Mouse (Mus musculus) granulocyte monocyte progenitor cell, adult 5-6 weeks (primary cell): ENCODE measurements around the gene Igf1r. TPM values are rescaled to one million over a fixed set of nuclear protein-coding genes. Genes with fewer than 3 reads are reported as not detected.

ENCODE experiments used
- ATAC-seq: replicated peaks from 2 replicates; pipeline ENCODE4 v1.8.0; 2016; ENCODE audit warnings: mild to moderate bottlenecking, moderate TSS enrichment, inconsistent platforms; ENCODE audit not compliant: poor library complexity, severe bottlenecking
- total RNA-seq, 2 experiments: library from RNA; stranded (forward) in 1 of 2; stranded (reverse) in 1 of 2; fragments of 200-712, 200-1000 nt in 1 of 2; fragments of >200 nt in 1 of 2; fragmentation: Nextera tagmentation in 1 of 2; gene quantifications; 2 replicates each; pipeline ENCODE4 v1.2.3; 2014 to 2017

The Igf1r gene
- total RNA-seq, 2 experiments from 2014 or later = 29.4 to 59.7 TPM

DNA sequence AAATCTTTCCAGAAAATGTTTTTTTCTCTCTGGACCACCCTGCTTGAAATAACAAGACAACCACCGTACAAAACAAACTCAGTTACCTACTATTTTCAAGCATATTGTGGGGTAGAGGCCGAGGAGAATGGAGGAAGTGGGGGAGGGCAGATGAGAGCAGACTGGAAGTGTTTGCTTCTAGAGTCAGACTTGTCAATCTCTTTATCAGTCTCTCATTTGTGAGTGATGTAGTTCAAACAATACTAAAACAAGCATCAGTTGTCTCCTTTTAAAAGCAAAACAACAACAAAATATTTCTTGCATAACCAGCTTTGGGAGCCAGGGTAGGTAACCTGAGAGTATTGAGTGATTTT, 150.5 kb downstream of the Igf1r start:
- no peak for ATAC-seq

DNA sequence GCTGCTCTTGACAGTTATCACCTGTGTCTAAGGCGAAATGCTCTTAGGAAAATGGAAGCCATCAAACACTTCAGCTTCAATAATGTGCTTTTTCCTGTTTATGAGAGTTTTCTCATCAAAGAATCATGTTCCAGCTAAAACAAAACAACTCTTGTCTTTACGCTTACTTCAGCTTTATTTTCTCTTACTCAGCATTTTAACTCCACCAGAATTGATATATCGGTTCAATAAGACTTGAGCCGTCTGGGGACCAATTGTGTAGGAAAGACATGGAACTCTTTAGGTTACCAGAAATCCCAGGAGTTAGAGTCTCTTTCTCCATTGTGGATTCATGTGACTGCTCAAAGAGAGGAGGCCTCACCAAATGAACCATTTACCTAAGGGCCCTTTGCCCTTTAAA, 158.9 kb downstream of the Igf1r start:
- no peak for ATAC-seq

DNA sequence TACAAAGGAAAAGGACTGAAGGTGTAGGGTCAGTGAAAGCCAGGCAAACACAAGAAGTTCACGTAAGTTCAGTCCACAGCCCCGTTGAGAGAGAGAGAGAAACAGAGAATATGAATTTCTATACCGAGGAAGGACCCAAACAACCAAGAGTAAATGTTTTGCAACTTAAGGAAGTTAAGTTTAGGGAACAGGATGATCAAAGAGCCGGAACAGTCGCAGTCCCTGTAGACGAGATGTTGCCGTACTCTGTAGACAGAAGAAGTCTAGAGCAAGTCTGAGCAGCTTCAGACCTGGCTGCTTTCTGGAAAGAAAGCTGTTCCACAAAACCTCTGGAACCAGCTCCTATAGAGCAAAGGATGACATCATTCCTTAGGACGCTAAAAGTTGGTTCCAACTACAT, 160.0 kb downstream of the Igf1r start:
- peak; percentile 77 for ATAC-seq

DNA sequence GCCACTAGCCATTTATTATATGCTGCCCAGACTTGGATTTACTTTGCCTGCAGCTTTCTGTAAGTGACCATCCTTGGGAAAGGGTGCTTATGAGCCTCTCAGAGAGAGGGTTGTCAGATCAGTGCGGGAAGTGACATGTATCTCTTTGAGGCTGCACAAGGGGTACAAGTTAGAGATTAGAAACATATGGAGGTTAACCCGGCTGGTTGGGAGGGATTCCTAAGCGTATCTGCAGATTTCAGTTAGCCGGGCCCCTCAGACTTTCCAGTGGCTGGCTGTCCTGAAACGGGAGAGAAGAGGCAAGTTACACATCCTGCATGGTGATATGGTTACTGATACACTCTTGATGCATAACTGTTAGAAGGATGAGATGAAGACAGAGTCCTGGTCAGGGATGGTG, 161.7 kb downstream of the Igf1r start:
- ATAC-seq = no peak

DNA sequence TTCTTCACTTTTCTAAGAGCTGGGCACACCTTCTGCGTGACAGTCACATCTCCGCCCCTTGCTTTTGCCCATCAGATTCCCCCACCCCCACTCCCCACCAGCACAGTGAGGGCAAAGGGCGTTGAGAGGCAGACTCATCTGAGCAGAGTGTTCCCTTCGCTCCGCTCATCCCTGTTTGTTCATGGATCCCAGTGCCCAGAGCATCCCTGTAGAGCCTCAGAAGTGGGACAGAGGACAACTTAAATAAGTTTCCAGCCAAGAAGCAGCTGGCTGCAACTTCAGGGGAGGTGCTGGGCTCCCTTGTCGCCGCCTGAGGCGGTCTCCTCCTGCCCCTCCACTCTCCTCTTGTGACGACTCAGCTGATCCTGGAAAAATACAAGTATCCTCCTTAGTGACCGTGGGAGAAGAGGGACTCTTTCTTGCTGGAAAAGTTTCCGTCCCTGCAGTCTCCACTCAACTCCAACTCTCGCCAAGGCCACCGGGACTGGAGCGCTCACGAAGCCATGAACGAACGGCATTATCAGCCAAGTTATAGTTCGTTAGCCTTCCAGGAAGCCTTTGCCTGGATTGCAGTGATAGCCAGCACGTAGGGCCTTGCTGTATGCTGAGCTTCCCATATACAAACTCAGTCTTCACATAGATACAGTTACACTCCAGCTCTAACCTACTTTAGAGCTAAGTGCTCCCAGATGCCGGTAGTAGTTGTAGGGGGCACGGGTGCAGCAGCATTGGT, 162.5 kb downstream of the Igf1r start:
- no peak for ATAC-seq

DNA sequence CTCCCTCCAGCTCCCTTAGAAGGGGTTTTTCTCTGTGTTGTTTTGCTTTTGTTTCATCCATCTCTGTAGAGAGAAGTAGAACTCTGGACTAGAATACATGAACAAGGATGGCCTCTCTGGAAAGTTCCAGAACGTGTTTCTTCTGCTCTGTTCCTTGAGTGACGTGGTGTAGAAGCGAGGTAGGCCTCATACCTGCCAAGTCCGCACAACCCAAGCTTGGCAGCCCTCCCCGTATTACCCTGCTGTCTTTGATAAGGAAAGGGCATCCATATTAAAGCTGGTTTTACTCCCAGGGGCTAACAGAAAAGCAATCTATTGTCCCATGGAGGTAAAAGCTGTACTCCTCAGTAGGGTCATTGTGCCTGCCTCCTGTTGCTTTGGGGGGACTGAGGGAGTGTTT, 164.9 kb downstream of the Igf1r start:
- no peak for ATAC-seq

DNA sequence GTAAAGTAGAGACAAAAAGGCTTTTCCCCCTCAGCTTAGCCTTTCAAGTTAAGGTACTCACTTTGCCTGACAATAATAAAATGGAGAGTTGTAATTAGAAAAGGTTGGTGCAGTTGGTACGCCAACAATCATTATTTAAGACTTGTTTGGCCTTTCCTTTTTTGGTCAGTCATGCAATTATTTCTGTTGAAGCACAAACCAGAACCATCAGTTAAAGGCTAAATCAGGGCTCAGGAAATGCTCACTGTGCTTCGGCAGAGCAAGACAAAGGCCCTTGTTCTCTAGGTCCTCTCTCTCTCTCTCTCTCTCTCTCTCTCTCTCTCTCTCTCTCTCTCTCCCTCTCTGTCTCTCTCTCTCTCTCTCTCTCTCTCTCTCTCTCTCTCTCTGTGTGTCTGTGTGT, 165.4 kb downstream of the Igf1r start:
- ATAC-seq = no peak

DNA sequence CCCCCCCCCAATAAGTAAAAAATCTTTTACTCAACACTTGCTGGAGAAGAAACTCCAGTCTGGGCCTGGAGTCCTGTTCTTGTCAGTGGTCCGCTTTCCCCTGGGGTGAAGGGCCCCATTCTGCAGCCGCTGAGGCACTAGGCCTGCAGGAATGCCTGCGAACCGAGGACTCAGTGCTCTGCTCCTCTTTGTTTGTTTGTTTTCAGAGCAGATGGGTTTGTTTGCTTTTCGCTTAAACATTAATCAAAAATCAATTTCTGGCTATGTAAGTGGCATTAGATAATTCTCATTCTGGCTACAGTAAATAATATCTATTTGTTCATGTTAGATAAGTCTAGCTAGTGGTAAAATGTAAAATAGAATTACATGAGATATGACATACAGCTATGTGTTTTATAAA, 167.0 kb downstream of the Igf1r start:
- no peak for ATAC-seq

DNA sequence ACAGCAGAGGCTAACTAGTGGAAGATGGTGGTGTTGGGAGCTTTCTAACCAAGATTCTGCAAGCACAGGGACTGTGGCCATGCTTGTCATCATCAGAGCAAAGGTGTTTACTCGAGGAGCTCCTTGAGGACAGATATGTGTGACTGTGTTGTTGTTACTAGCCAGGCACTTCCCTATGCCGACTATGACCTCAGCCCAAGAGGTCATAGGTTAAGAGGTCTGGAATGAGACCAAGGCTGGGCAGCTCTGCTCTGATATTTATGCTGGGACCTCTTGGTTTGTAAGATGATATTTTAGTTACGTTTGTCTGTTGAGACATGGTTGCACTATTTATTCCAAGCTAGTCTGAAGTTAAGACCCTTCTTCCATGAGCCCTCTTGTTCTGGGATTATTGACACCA, 169.8 kb downstream of the Igf1r start:
- ATAC-seq = no peak

DNA sequence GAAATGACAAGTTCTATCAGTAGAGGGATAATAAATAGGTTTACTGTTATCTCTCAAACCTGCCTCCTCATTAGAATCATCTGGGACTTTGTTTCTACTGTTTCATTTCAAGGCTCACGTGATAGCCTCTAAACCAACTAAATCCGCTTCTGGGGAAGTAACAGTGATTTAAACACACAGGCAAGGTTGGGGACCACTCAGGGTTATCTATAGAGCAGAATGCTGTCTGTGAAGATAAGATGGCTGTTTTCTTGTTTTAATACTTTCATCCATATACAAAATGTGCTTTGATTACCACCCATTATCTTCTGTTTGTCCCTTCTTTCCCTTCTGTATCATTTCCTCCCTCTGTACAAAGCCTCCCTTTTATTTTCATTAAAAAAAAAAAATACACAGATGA, 172.7 kb downstream of the Igf1r start:
- ATAC-seq = no peak

DNA sequence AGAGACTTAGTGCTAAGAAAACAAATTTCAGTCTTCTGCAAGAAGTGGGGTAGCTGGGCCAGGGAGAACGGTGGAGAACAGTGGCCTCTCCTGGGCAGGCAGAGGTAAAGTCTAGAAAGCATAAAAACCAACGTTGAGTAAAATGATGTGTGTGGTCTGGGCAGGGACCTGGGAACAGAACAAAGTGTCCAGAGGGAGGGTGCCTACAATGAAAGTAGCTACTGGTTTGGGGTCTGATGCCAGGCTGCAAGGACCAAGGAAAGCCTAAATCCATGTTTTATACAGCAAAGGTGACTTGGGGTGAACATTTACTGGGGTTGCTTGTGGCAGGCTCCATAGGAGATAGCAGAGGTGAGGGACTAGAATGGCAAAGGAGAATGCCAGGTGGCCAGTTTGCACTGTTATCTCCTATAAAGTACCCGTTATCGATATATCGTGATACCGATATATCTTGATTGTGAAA, 175.2 kb downstream of the Igf1r start:
- ATAC-seq = peak; percentile 7; the same call in 1 of the 2 replicates

DNA sequence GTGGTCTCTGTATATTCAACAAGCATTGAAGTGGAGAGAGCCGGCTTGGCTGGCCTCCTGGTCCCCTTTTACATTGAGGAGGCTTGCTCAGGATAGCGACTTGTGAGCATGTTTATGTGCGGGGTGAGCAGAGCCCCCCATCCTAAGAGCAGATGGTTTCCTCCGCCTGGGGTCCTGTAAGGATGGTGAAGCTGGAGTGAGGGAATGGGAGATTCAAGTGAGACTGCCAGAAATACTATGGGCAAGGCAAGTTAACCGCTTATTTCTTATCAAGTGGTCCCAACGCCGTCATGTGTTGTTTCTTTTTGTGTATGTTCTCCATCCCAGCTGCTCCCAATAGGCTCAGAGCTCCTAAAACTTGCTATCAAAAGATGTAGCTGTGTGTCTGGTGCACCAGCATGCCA, 175.6 kb downstream of the Igf1r start:
- ATAC-seq = no peak

DNA sequence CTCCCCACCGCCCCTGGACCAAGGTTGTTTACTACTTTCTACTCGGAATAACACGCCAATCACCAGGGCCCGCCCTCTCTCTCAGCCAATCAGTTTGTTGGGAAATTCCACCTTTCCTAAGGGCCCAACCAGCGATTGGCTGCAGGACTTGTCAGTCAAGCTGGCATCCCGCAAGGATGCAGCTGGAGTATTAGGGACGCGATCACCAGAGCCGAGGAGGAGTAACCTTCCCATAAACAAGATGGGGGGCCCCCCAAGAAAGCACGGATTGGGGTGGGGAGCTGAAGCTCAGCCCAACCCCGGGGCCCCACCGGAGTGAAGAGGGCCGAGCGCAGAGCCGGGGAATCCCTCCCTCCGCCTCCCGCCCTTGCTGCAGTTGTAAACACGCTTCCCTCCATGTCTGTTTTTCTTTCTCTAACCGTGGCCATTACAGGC, 176.5 kb downstream of the Igf1r start:
- peak; percentile 47 for ATAC-seq

DNA sequence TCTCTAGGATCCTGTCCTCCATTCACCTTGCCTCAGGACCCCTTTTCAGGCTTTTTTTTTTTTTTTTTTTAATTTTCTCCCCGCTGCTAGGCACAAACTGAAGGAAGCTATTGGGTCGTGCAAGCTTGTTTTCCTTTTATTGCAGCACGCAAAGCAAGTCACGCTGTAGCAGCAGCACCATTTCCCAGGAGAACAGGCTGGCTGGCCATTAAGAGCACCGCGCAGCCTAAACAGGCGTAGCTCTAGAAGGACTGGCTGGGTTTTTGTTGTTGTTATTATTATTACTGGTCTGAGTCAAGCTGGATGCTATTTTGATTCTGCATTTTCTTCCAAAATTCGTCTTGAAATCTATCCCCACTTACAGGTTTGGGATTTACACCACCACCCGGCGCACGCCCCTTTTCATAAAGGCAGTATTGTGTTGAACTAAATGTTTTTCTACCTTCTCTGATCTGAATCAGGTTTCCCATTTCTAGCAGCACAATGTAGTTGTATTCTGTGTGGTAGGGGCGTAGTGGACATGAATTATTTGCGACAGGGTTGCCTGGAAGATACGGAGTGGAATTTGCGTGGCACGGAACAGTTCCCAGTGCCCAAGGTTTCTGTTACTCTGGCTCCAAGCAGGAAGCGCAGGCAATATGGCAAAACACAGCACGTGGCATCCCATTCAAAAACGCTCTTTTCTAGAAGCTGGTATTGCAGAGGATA, 177.1 kb downstream of the Igf1r start:
- ATAC-seq = peak; percentile 54

DNA sequence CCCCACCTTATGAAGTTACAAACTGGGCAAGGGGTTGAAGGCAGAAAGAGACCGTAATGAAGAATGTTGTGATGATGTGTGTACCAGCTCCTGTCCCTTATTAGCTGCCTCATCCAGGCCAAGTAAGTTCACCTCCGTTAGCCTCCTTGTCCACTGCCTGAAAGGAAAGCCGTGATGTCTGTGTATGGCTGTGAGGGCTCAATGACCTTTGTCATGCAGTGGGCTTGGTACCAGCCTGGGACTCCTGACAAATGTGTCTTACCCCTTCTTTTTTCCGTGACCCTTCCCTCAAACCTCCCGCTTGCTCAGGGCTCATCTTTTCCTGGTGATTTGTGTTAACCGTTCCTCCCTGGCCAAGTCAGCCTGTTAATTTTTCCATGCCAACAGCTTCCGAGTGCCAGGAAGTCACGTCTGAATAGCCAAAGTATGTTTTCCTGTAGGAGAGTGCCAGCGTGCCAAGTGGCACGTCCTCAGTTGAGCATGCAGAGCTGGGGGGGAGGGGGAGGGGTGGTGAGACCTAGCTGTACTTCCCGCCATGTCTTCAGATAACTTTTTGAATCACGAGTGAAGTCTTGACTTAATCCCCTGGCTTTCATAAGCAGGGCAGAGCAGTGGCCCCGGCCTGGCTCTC, 178.4 kb downstream of the Igf1r start:
- ATAC-seq = no peak

DNA sequence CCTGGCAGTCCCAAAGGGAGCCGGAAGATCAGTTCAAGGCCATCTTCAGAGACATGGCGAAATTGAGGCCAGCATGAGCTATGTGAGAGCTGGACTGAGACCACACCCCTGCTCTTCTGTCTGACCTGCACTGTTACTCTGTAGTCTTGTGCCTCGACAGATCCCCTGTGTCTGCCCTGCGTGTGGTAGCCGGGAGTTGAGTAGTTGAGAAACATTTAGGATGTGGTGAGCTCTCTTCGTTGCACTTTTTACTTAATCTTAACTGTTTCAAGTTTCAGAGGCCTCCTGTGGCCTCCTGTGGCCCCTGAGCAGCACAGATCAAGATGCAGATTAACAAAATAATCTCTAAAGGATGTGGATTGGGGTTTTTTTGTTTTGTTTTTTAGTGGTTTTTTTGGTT, 181.1 kb downstream of the Igf1r start:
- peak; percentile 61 for ATAC-seq

DNA sequence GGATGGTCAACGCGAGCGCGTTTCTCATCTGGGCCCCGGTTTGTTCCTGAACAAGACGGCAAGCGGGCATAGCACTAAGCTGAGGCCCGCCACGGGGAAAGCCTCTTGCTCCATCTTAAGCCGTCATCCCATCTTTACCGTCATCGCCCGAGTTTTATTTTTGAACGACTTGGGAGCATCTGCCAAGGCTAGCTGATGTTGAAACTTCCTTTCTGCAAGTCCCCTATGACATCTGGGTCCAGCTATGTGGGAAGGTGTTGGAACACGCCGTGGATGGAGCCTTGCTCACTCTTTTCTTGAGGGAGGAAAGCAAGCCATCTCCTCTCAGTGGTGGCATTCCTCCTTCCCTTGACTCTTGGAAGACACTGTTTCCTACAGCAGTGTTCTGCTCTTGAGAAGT, 182.3 kb downstream of the Igf1r start:
- peak; percentile 48 for ATAC-seq

DNA sequence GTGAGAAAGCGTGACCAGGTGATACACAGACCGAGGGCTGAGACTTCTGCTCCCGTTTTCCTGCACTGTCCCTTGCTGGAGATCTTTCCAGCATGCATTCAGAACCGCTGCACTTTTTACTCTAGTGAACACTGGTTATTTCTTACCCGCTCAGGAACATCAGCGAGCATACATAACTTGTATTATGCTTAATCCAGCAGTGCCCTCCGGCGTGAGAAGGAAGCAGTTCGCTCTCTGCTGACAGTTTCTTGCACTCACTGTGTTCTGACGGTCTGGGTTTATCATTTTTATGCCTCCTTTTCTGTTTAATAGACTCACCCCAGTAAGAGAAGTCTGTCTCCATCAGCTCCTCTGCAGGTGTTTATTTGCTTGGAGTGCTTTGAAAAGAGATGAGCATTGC, 183.4 kb downstream of the Igf1r start:
- ATAC-seq = no peak

DNA sequence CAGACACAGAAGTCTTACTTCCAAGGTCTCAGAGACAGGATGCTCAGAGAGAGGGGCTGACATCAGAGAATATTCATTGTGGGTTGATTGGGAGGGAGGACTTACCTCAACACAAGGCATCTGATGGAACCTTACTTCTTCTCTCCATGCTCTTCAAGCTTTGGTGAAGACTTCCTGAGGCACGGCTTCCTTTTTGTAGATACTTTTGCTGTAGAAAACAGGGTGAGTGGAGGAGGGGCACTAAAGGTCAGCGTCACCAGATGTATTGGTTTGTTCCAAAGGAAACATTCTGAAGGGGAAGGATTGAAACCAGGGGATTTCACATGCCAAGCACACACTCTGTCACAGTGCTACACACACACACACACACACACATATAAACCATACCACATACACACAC, 186.8 kb downstream of the Igf1r start:
- ATAC-seq = no peak

DNA sequence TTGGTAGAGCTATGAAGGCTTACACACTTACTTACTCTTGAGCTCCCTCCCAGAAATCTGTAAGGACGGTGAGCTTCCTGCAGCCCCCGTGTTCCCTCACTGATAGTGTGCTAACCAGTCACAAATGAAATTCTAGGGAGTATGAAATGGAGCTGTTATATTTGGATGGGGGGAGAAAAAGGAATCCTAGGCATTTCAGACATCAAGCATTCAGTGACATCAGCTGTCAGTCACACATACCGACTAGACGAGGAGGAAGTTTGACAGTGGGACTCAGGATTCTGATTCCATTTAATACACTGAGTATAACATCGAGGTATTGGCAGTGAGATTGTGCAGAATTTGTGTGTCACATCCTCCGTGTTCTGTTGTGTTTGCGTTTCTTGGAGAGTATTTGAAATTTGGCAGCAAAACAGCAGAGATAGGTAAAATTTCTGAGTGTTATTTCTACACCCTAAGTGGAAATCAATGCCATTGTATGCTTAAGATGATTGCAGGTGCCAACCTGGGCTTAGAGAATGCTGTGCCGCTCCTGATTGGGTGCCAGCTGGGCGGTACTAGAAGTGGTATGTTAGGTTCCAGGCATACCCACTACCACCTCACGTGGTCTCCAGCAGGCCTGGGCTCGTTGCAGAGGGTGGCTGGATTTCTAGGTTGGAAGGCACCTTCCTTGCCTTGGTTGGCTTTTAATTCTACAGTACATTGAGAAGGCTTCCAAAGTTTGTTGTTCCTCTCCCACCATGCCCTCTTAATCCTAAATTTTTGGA, 187.6 kb downstream of the Igf1r start:
- no peak for ATAC-seq

DNA sequence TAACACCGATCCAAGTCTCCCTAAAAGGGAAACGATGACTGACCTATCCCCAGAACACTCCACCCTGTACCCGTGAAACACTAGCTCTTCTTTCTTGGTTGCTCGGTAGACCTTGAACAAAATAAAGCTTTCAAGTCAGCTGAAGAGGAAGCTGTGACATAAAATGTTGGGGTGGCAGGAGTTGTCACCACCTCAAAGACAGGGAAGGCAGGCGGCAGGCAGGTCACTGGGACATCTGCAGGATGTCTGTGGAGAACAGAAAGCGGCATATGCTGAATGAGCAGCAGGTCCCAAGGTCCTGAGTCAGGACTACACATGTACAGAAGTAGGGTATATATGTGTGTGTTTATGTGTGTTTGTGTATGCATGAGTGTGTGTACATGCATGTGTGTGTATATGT, 191.6 kb downstream of the Igf1r start:
- ATAC-seq = peak; percentile 31
